Mouse (Mus musculus): ENCODE measurements around the gene Med19. TPM values are rescaled to one million over a fixed set of nuclear protein-coding genes. Genes with fewer than 3 reads are reported as not detected.
A peak's percentile ranks its signal among the peaks of the same experiment; 100 is the strongest.

Med19 gene
- polyA plus RNA-seq, 1 experiment from 2014 or later = 65.2 TPM

DNA sequence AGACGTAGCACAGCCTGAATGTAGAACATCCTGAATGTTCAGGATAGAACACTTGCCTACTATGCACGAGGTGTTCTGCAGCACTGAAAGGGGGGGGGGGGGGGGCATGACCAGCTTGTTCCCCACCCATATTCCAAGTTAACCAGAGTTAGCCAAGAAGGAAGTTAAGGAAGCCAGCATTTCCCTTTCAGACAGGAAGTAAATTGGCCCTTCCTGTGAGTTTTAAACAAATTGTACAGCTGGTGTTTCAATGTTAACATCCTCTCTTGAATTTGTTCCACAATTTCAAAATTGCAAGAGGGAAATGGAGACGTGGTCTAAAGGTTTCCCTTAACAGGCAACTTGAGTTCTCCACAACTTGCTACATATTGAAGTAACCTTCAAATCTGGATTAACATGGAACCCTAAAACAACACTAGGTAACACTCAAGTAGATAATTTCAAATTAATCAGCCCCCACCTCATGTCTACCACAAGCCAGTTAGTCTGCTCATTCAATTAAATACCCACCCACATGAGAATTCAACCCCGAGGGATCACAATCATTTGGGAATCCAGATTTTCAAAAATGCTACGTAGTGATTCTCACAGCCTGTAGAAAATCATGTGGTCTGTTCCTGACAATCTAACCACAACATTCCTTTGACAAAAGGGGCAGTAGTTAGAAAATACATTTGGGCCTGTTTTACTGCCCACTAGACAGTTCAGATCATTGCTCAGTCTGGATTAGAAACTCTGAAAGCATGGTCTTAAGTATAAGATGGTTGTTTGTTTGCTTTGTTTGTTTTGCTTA is 39.6 kb upstream of the Med19 start:
- DNase-seq (ENCODE audit: low spot score) = no peak
- Histone ChIP-seq H3K27me3 (ENCODE audit: control insufficient read depth, insufficient read depth, low read length) (no peaks in the 10 kb centered on the region), H3K36me3 (ENCODE audit: control insufficient read depth, insufficient read depth, low read length) (no peaks in the 10 kb centered on the region), H3K4me3 (ENCODE audit: low read depth, low read length) (no peak overlapping the region), H3K27ac (ENCODE audit: low read depth, low read length) (no peak overlapping the region), H3K4me2 (replicated peaks; ENCODE audit: low read depth, low read length) (no peak overlapping the region), H3K4me1 (replicated peaks; ENCODE audit: control insufficient read depth, insufficient read depth, low read length) (peaks cover 10% of the 10 kb centered on the region; the same call in 1 of the 2 replicates), H3K9me3 (ENCODE audit: control insufficient read depth, low read length) (no peaks in the 10 kb centered on the region), H3K9ac (ENCODE audit: low read depth, low read length) (no peak overlapping the region)
- ATAC-seq (ENCODE audit: low FRiP score) = no peak
- WGBS = 76% methylated on average over 5 of the region's 5 CpGs

- Histone ChIP-seq H3K9ac (ENCODE audit: low read depth, low read length) (no peak overlapping the region), H3K4me2 (replicated peaks; ENCODE audit: low read depth, low read length) (no peak overlapping the region), H3K27ac (ENCODE audit: low read depth, low read length) (no peak overlapping the region), H3K4me1 (replicated peaks; ENCODE audit: control insufficient read depth, insufficient read depth, low read length) (peaks cover 4% of the 10 kb centered on the region; the same call in 1 of the 2 replicates), H3K9me3 (ENCODE audit: control insufficient read depth, low read length) (no peaks in the 10 kb centered on the region), H3K4me3 (ENCODE audit: low read depth, low read length) (no peak overlapping the region), H3K27me3 (ENCODE audit: control insufficient read depth, insufficient read depth, low read length) (no peaks in the 10 kb centered on the region), H3K36me3 (ENCODE audit: control insufficient read depth, insufficient read depth, low read length) (no peaks in the 10 kb centered on the region)
- no peak for DNase-seq (ENCODE audit: low spot score)
- no peak for ATAC-seq (ENCODE audit: low FRiP score)
Measured at GRCm38 (mm10) chr2:84640833-84641232, 37.4 kb upstream of the Med19 start.

- no peaks in the 10 kb centered on the region for H3K36me3 ChIP-seq (ENCODE audit: control insufficient read depth, insufficient read depth, low read length)
- no peak overlapping the region for H3K9ac ChIP-seq (ENCODE audit: low read depth, low read length)
- 87% methylated on average over 1 of the region's 1 CpGs for WGBS
- H3K27me3 ChIP-seq (ENCODE audit: control insufficient read depth, insufficient read depth, low read length) = no peaks in the 10 kb centered on the region
- no peak overlapping the region for H3K4me3 ChIP-seq (ENCODE audit: low read depth, low read length)
- H3K27ac ChIP-seq (ENCODE audit: low read depth, low read length) = no peak overlapping the region
- no peaks in the 10 kb centered on the region for H3K4me1 ChIP-seq (replicated peaks; ENCODE audit: control insufficient read depth, insufficient read depth, low read length)
- H3K9me3 ChIP-seq (ENCODE audit: control insufficient read depth, low read length) = no peaks in the 10 kb centered on the region
- H3K4me2 ChIP-seq (replicated peaks; ENCODE audit: low read depth, low read length) = no peak overlapping the region
- DNase-seq (ENCODE audit: low spot score) (no peak), ATAC-seq (ENCODE audit: low FRiP score) (no peak)
Measured at GRCm38 (mm10) chr2:84646138-84646537, 32.1 kb upstream of the Med19 start.

DNA sequence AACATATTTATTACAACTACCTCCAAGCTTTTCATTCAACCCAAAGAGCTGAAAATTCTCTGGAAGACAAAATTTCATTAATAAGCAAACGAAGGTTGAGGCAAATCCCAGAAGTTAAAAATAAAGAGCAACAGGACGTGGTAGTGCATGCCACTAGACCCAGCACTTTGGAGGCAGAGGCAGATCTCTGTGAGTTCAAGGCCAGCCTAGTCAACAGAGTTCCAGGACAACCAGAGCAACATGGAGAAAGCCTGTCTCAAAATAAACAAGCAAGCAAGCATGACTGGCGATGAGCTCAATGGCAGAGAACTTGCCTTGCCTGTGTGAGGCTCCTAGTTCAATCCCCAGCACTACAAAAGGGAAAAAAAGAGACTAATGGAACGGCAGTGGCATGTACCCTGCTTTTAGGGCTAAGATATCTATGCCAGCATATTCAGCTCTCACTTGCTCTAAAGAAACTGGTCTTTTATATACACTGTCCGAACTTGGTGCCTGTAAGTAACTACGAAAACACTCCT is 31.1 kb upstream of the Med19 start:
- H3K4me2 ChIP-seq (replicated peaks; ENCODE audit: low read depth, low read length) = no peak overlapping the region
- no peak overlapping the region for H3K27ac ChIP-seq (ENCODE audit: low read depth, low read length)
- no peaks in the 10 kb centered on the region for H3K36me3 ChIP-seq (ENCODE audit: control insufficient read depth, insufficient read depth, low read length)
- DNase-seq (ENCODE audit: low spot score) (no peak), ATAC-seq (ENCODE audit: low FRiP score) (no peak)
- H3K4me3 ChIP-seq (ENCODE audit: low read depth, low read length) = 0 out of 2 replicates have a peak overlapping the region, but pooled peaks have one; percentile 27
- no peaks in the 10 kb centered on the region for H3K4me1 ChIP-seq (replicated peaks; ENCODE audit: control insufficient read depth, insufficient read depth, low read length)
- H3K9ac ChIP-seq (ENCODE audit: low read depth, low read length) = no peak overlapping the region
- 92% methylated on average over 6 of the region's 6 CpGs for WGBS
- H3K9me3 ChIP-seq (ENCODE audit: control insufficient read depth, low read length) = no peaks in the 10 kb centered on the region
- H3K27me3 ChIP-seq (ENCODE audit: control insufficient read depth, insufficient read depth, low read length) = no peaks in the 10 kb centered on the region

DNA sequence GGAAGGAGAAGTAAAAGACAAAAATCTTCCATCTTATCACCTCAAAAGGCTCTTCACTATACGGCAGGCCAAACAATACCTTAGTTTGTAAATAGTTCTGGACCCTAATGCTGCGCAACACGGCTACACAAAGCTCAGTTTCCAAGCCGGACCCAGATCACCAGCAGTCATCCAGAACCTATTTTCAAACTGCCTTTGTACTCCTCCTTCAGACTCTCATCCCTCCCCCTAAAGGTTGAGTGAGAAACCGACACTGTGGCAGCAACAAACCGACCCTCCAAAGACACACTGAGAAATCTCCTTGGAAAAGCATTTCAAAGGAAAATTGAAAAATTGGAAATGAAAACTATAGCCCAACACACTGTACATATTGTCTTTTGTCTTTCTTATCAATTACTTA is 29.8 kb upstream of the Med19 start:
- peak; percentile 28 for DNase-seq (ENCODE audit: low spot score)
- 39% methylated on average over 6 of the region's 6 CpGs for WGBS

GRCm38 (mm10) chr2:84649674-84650073 is 28.5 kb upstream of the Med19 start:
- ATAC-seq (ENCODE audit: low FRiP score) (no peak), DNase-seq (ENCODE audit: low spot score) (peak; percentile 45)
- H3K4me2 ChIP-seq (replicated peaks; ENCODE audit: low read depth, low read length) = peak overlapping the region; percentile 63
- H3K4me1 ChIP-seq (replicated peaks; ENCODE audit: control insufficient read depth, insufficient read depth, low read length) = no peaks in the 10 kb centered on the region
- no peak overlapping the region for H3K27ac ChIP-seq (ENCODE audit: low read depth, low read length)
- H3K27me3 ChIP-seq (ENCODE audit: control insufficient read depth, insufficient read depth, low read length) = no peaks in the 10 kb centered on the region
- H3K9me3 ChIP-seq (ENCODE audit: control insufficient read depth, low read length) = no peaks in the 10 kb centered on the region
- peak overlapping the region; percentile 84 for H3K9ac ChIP-seq (ENCODE audit: low read depth, low read length)
- WGBS = under 1% methylated on average over 10 of the region's 10 CpGs
- no peaks in the 10 kb centered on the region for H3K36me3 ChIP-seq (ENCODE audit: control insufficient read depth, insufficient read depth, low read length)
- peak overlapping the region; percentile 59 for H3K4me3 ChIP-seq (ENCODE audit: low read depth, low read length)

More for the DNA sequence above, 29.8 kb upstream of the Med19 start:
- Histone ChIP-seq H3K9ac (ENCODE audit: low read depth, low read length) (peak overlapping the region; percentile 52; the same call in 1 of the 2 replicates), H3K4me2 (replicated peaks; ENCODE audit: low read depth, low read length) (peak overlapping the region; percentile 28), H3K4me1 (replicated peaks; ENCODE audit: control insufficient read depth, insufficient read depth, low read length) (no peaks in the 10 kb centered on the region), H3K27ac (ENCODE audit: low read depth, low read length) (no peak overlapping the region), H3K27me3 (ENCODE audit: control insufficient read depth, insufficient read depth, low read length) (no peaks in the 10 kb centered on the region), H3K36me3 (ENCODE audit: control insufficient read depth, insufficient read depth, low read length) (no peaks in the 10 kb centered on the region), H3K9me3 (ENCODE audit: control insufficient read depth, low read length) (no peaks in the 10 kb centered on the region), H3K4me3 (ENCODE audit: low read depth, low read length) (peak overlapping the region; percentile 27)
- ATAC-seq (ENCODE audit: low FRiP score) = no peak

- Histone ChIP-seq H3K27me3 (ENCODE audit: control insufficient read depth, insufficient read depth, low read length) (no peaks in the 10 kb centered on the region), H3K9me3 (ENCODE audit: control insufficient read depth, low read length) (no peaks in the 10 kb centered on the region), H3K4me2 (replicated peaks; ENCODE audit: low read depth, low read length) (peak within 1 kb of the TSS; percentile 63), H3K36me3 (ENCODE audit: control insufficient read depth, insufficient read depth, low read length) (no peaks in the 10 kb centered on the region), H3K9ac (ENCODE audit: low read depth, low read length) (peak within 1 kb of the TSS; percentile 84), H3K4me3 (ENCODE audit: low read depth, low read length) (peak within 1 kb of the TSS; percentile 59), H3K4me1 (replicated peaks; ENCODE audit: control insufficient read depth, insufficient read depth, low read length) (no peaks in the 10 kb centered on the region), H3K27ac (ENCODE audit: low read depth, low read length) (peak within 1 kb of the TSS; percentile 85)
- DNase-seq (ENCODE audit: low spot score) = peak; percentile 84
- under 1% methylated on average over 15 of the region's 15 CpGs for WGBS
- ATAC-seq (ENCODE audit: low FRiP score) = peak; percentile 96
Measured at GRCm38 (mm10) chr2:84650464-84651195, 27.6 kb upstream of the Med19 start, which contains the start of gene Ctnnd1. TSS of gene Ctnnd1 (minus strand) at chr2:84650765.

- Histone ChIP-seq H3K4me3 (ENCODE audit: low read depth, low read length) (no peak overlapping the region), H3K9ac (ENCODE audit: low read depth, low read length) (no peak overlapping the region), H3K9me3 (ENCODE audit: control insufficient read depth, low read length) (no peaks in the 10 kb centered on the region), H3K27me3 (ENCODE audit: control insufficient read depth, insufficient read depth, low read length) (no peaks in the 10 kb centered on the region), H3K27ac (ENCODE audit: low read depth, low read length) (no peak overlapping the region), H3K36me3 (ENCODE audit: control insufficient read depth, insufficient read depth, low read length) (no peaks in the 10 kb centered on the region), H3K4me2 (replicated peaks; ENCODE audit: low read depth, low read length) (no peak overlapping the region), H3K4me1 (replicated peaks; ENCODE audit: control insufficient read depth, insufficient read depth, low read length) (no peaks in the 10 kb centered on the region)
- ATAC-seq (ENCODE audit: low FRiP score) = no peak
- no peak for DNase-seq (ENCODE audit: low spot score)
Measured at GRCm38 (mm10) chr2:84653354-84653753, 24.8 kb upstream of the Med19 start.

Data from hindbrain, embryonic 11.5 days (tissue).